11 mouse cellular contexts compared by ENCODE assay signal in genomic region chr14:45241613-45242012, GRCm38 (mm10). TPM values are rescaled to one million over a fixed set of nuclear protein-coding genes. Genes with fewer than 3 reads are reported as not detected.
DNase-seq lines count a peak whose midpoint lies in the region; ATAC-seq and TF ChIP-seq lines count a peak whose summit lies in the region.
"Had no signal": no experiment of that assay in that cellular context is flagged by ENCODE, and none has a peak within 500 bp of the region (broad histone marks: within the 10 kb centered on the region; RNA-seq: fewer than 3 reads in every experiment).

No protein-coding gene starts in this region.

- H3K4me2 ChIP-seq in midbrain, embryonic 11.5 days, result no peak overlapping the region
- H3K4me2 ChIP-seq in midbrain, embryonic 13.5 days (replicated peaks), result no peak overlapping the region
- H3K4me2 ChIP-seq: embryonic facial prominence, embryonic 13.5 days; lung, embryonic 15.5 days had no signal

- no peaks in the 10 kb centered on the region for H3K9me3 ChIP-seq in midbrain, embryonic 11.5 days (ENCODE audit: control insufficient read depth, low read length)
- no peaks in the 10 kb centered on the region for H3K9me3 ChIP-seq in midbrain, embryonic 13.5 days
- H3K9me3 ChIP-seq: embryonic facial prominence, embryonic 13.5 days; hindbrain, embryonic 10.5 days; lung, embryonic 15.5 days had no signal

- no peak for DNase-seq in gastrocnemius, adult 2 months
- no peak for DNase-seq in gastrocnemius, postnatal 4 days (ENCODE audit: low spot score in 2 of 2)
- DNase-seq in midbrain, embryonic 11.5 days (ENCODE audit: low spot score, missing footprints), result no peak
- no peak for DNase-seq in Patski (ENCODE audit: low read depth, low spot score)
- DNase-seq in naive thymus-derived CD4-positive, alpha-beta T cell, adult 2 months (ENCODE audit: low read depth), result peak; percentile 41
- no peak for DNase-seq in urinary bladder, adult 2 months (ENCODE audit: low spot score)
- DNase-seq in layer of hippocampus, postnatal 10 days (ENCODE audit: low spot score in 2 of 2), result no peak

- no peaks in the 10 kb centered on the region for H3K36me3 ChIP-seq in midbrain, embryonic 11.5 days (ENCODE audit: control insufficient read depth, insufficient read depth, low read length)
- peaks cover 2% of the 10 kb centered on the region for H3K36me3 ChIP-seq in midbrain, embryonic 13.5 days
- H3K36me3 ChIP-seq: embryonic facial prominence, embryonic 13.5 days; hindbrain, embryonic 10.5 days; lung, embryonic 15.5 days had no signal

- in situ Hi-C loops in Patski (cut with MboI; ENCODE audit: low pct_unique_long_range_greater_than_20kb), result loop anchor here (10.0 kb wide), 1 partner anchor 267 kb away; no protein-coding TSS in a partner anchor

- no peaks in the 10 kb centered on the region for H3K27me3 ChIP-seq in midbrain, embryonic 11.5 days (ENCODE audit: control insufficient read depth, insufficient read depth, low read length)
- H3K27me3 ChIP-seq in midbrain, embryonic 13.5 days, result no peaks in the 10 kb centered on the region
- peaks cover 3% of the 10 kb centered on the region for H3K27me3 ChIP-seq in Patski
- H3K27me3 ChIP-seq: embryonic facial prominence, embryonic 13.5 days; lung, embryonic 15.5 days had no signal

- CTCF ChIA-PET in Patski (lab: Charles Lee), result no interaction called here

- H3K9ac ChIP-seq in midbrain, embryonic 11.5 days (ENCODE audit: low read length), result no peak overlapping the region
- no peak overlapping the region for H3K9ac ChIP-seq in midbrain, embryonic 13.5 days (replicated peaks)
- H3K9ac ChIP-seq: embryonic facial prominence, embryonic 13.5 days; lung, embryonic 15.5 days had no signal

- 48% methylated on average over 1 of the region's 1 CpGs for WGBS in midbrain, embryonic 11.5 days
- 41% methylated on average over 1 of the region's 1 CpGs for WGBS in midbrain, embryonic 13.5 days

- H3K4me1 ChIP-seq in midbrain, embryonic 11.5 days (ENCODE audit: control insufficient read depth, insufficient read depth, low read length), result no peaks in the 10 kb centered on the region
- no peaks in the 10 kb centered on the region for H3K4me1 ChIP-seq in midbrain, embryonic 13.5 days (replicated peaks)
- H3K4me1 ChIP-seq: embryonic facial prominence, embryonic 13.5 days; hindbrain, embryonic 10.5 days; lung, embryonic 15.5 days had no signal

- 0 out of 2 replicates have a peak, but pooled peaks have one; percentile 27 for ATAC-seq in midbrain, embryonic 11.5 days (ENCODE audit: low FRiP score)
- ATAC-seq in midbrain, embryonic 13.5 days, result no peak
- no peak for ATAC-seq in Patski

- intact Hi-C loops in gastrocnemius, adult 2 months (cut with DNase I), result no loop called here

- POLR2A ChIA-PET in Patski (lab: Charles Lee), result no interaction called here

- no peak overlapping the region for H3K27ac ChIP-seq in gastrocnemius, adult 2 months
- no peak overlapping the region for H3K27ac ChIP-seq in midbrain, embryonic 11.5 days (ENCODE audit: low read depth, low read length)
- no peak overlapping the region for H3K27ac ChIP-seq in midbrain, embryonic 13.5 days
- H3K27ac ChIP-seq: embryonic facial prominence, embryonic 13.5 days; hindbrain, embryonic 10.5 days; lung, embryonic 15.5 days had no signal

- peak; percentile 53 for TF ChIP-seq CTCF in gastrocnemius, adult 2 months (IDR thresholded peaks at IDR 0.05)
- peak; percentile 61 for TF ChIP-seq CTCF in Patski (IDR thresholded peaks at IDR 0.05)

- no peak overlapping the region for H3K4me3 ChIP-seq in gastrocnemius, adult 2 months
- H3K4me3 ChIP-seq in midbrain, embryonic 11.5 days (ENCODE audit: low read depth, low read length), result no peak overlapping the region
- H3K4me3 ChIP-seq in midbrain, embryonic 13.5 days (replicated peaks), result no peak overlapping the region
- H3K4me3 ChIP-seq: embryonic facial prominence, embryonic 13.5 days; hindbrain, embryonic 10.5 days; lung, embryonic 15.5 days had no signal

RNA-seq across cellular contexts. Expression of gene Txndc16, which starts 21.5 kb away (rescaled TPM):
- total RNA-seq in gastrocnemius, adult 2 months (2021), result 1 to 10 TPM; 9.5 to 9.9 TPM
- total RNA-seq in gastrocnemius, postnatal 4 days (2021), result 10 to 100 TPM; 13.1 to 14.7 TPM
- polyA plus RNA-seq in midbrain, embryonic 11.5 days (2014; fragmentation: Nextera tagmentation; extraction: Ambion mirVana), result 23.5 and 24.6 TPM in 2 replicates
- 29.9 and 30.5 TPM in 2 replicates for polyA plus RNA-seq in midbrain, embryonic 13.5 days (2015; fragmentation: Nextera tagmentation; extraction: Ambion mirVana)
- polyA plus RNA-seq in Patski (2021), result 19.2 TPM
- 18.6 and 20.7 TPM in 2 replicates for polyA plus RNA-seq in urinary bladder, adult 2 months (2012; rRNA removed)
- total RNA-seq in layer of hippocampus, postnatal 10 days (2021), result 10 to 100 TPM; 67.8 to 68.8 TPM

RNA-seq across cellular contexts. Expression of gene Gpr137c, which starts 22.1 kb away (rescaled TPM):
- total RNA-seq in gastrocnemius, adult 2 months (2021), result 1 to 10 TPM; 2.5 to 3.1 TPM
- total RNA-seq in gastrocnemius, postnatal 4 days (2021), result 1 to 10 TPM; 3.0 to 5.0 TPM
- 7.6 and 7.8 TPM in 2 replicates for polyA plus RNA-seq in midbrain, embryonic 11.5 days (2014; fragmentation: Nextera tagmentation; extraction: Ambion mirVana)
- polyA plus RNA-seq in midbrain, embryonic 13.5 days (2015; fragmentation: Nextera tagmentation; extraction: Ambion mirVana), result 13.8 and 15.0 TPM in 2 replicates
- 3.1 TPM for polyA plus RNA-seq in Patski (2021)
- 1.8 and 1.9 TPM in 2 replicates for polyA plus RNA-seq in urinary bladder, adult 2 months (2012; rRNA removed)
- total RNA-seq in layer of hippocampus, postnatal 10 days (2021), result 10 to 100 TPM; 24.5 to 27.9 TPM
